Mouse (Mus musculus) liver, embryonic 11.5 days (tissue): ENCODE results near the gene Gm42372. TPM values are rescaled to one million over a fixed set of nuclear protein-coding genes. Genes with fewer than 3 reads are reported as not detected.

ENCODE experiments used
- ATAC-seq: fragments of 200-750 bp; cut with Nextera tagmentation; replicated peaks from 2 replicates; pipeline ENCODE4 v1.8.0; 2017; ENCODE audit warnings: moderate number of reproducible peaks, mild to moderate bottlenecking, moderate TSS enrichment, moderate library complexity; ENCODE audit not compliant: low FRiP score
- DNase-seq: peaks from one replicate; pipeline ENCODE4 v3.0.0-alpha.2; 2017; ENCODE audit warnings: low spot score
- H3K27ac ChIP-seq: fragments of 300-500 bp; sonication (generic); 2 replicates; pipeline ENCODE4 v1.5.1; 2014; ENCODE audit warnings: mild to moderate bottlenecking, low read depth, low read length, control low read depth
- H3K27me3 ChIP-seq: fragments of 300-500 bp; sonication (generic); replicated peaks from 2 replicates; pipeline ENCODE4 v1.6.1; 2014; ENCODE audit warnings: low read length, mixed read lengths; ENCODE audit not compliant: control insufficient read depth, insufficient read depth
- H3K36me3 ChIP-seq: fragments of 300-500 bp; sonication (generic); 2 replicates; pipeline ENCODE4 v1.6.1; 2014; ENCODE audit warnings: mild to moderate bottlenecking, low read length, moderate library complexity, mixed read lengths; ENCODE audit not compliant: control insufficient read depth, insufficient read depth
- H3K4me1 ChIP-seq: fragments of 300-500 bp; sonication (generic); replicated peaks from 2 replicates; pipeline ENCODE4 v1.6.1; 2014; ENCODE audit warnings: low read length, mixed read lengths; ENCODE audit not compliant: control insufficient read depth, insufficient read depth
- H3K4me2 ChIP-seq: fragments of 300-500 bp; sonication (generic); 2 replicates; pipeline ENCODE4 v1.6.1; 2014; ENCODE audit warnings: mild to moderate bottlenecking, control low read depth, moderate library complexity
- H3K4me3 ChIP-seq: fragments of 300-500 bp; sonication (generic); 2 replicates; pipeline ENCODE4 v1.5.1; 2014; ENCODE audit warnings: low read depth, low read length, control low read depth
- H3K9ac ChIP-seq: fragments of 300-500 bp; sonication (generic); 2 replicates; pipeline ENCODE4 v1.6.1; 2014; ENCODE audit warnings: low read depth, low read length, control low read depth
- H3K9me3 ChIP-seq: fragments of 300-500 bp; sonication (generic); 2 replicates; pipeline ENCODE4 v1.6.1; 2016; ENCODE audit warnings: low read length, inconsistent platforms, mixed read lengths; ENCODE audit not compliant: control insufficient read depth
- WGBS: fragments of 180-500 bp; shearing (Covaris S2); extraction: QIAGEN DNeasy Blood & Tissue Kit; methylation state at CpG from one replicate; pipeline ENCODE4 v1.1.7; 2014; 5-methylcytosine and 5-hydroxymethylcytosine counted together
- polyA plus RNA-seq: library from polyadenylated mRNA; unstranded; fragments of >200 nt; fragmentation: Nextera tagmentation; extraction: Ambion mirVana; gene quantifications from 2 replicates; pipeline ENCODE4 v1.2.1, GENCODE M21; 2014

The Gm42372 gene
- polyA plus RNA-seq, 1 experiment from 2014 or later = 0.15 TPM

DNA sequence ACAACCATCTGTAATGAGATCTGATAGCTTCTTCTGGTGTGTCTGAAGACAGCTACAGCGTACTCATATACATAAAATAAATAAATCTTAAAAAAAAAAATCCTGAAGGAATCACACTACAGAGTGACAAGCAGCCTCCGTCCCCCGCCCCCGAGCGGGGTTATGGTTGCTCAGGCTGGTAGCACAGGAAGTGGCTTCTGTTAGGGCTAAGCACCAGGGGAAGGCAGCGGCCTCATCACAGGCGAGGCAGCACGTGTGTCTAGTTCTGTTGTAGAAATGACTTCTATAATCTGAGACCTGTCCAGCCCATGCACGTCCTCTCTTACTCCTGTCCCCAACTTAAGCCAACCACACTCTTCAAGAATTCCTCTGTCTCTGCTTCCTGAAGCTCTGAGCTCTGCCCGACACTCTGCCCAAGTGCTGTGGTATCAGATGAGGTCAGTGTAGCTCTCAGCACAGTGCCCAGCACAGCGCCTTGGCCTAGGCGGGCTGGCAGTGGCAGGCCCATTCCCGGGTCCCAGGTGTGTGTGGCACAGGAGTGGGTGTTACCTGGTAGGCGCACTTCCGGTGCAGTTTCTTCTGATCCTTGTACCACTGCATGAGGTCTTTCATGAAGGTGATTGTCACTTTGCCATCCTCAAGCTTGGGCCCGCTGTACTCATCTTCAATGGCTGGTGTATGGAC is 26.6 kb downstream of the Gm42372 start:
- Histone ChIP-seq H3K36me3 (peaks cover 86% of the 10 kb centered on the region), H3K9me3 (no peaks in the 10 kb centered on the region), H3K4me2 (no peak overlapping the region), H3K9ac (no peak overlapping the region), H3K4me1 (no peaks in the 10 kb centered on the region), H3K4me3 (no peak overlapping the region), H3K27ac (no peak overlapping the region), H3K27me3 (no peaks in the 10 kb centered on the region)
- DNase-seq = no peak
- WGBS = 87% methylated on average over 16 of the region's 16 CpGs
- ATAC-seq = no peak

DNA sequence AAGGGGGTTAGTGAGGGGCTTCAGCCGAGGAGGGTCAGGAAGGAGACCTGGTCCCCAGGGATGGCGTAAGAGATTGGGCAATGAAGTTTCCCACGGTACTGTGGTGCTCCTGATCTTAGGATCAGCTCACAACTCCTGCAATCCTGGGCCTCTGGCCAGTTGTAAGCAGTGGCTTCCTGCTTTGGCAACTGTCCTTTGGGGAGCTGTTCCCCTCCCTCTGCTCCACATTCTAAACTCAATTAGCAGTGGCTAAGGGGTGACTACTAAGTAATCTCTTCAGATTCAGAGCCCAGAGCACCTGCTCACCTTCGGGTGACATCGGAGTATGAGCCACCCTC is 27.1 kb downstream of the Gm42372 start:
- peaks cover 83% of the 10 kb centered on the region for H3K36me3 ChIP-seq
- H3K9me3 ChIP-seq = no peaks in the 10 kb centered on the region
- no peak overlapping the region for H3K9ac ChIP-seq
- no peak for ATAC-seq
- no peak overlapping the region for H3K4me3 ChIP-seq
- H3K4me1 ChIP-seq = no peaks in the 10 kb centered on the region
- DNase-seq = no peak
- no peaks in the 10 kb centered on the region for H3K27me3 ChIP-seq
- no peak overlapping the region for H3K4me2 ChIP-seq
- 92% methylated on average over 5 of the region's 5 CpGs for WGBS
- H3K27ac ChIP-seq = no peak overlapping the region

DNA sequence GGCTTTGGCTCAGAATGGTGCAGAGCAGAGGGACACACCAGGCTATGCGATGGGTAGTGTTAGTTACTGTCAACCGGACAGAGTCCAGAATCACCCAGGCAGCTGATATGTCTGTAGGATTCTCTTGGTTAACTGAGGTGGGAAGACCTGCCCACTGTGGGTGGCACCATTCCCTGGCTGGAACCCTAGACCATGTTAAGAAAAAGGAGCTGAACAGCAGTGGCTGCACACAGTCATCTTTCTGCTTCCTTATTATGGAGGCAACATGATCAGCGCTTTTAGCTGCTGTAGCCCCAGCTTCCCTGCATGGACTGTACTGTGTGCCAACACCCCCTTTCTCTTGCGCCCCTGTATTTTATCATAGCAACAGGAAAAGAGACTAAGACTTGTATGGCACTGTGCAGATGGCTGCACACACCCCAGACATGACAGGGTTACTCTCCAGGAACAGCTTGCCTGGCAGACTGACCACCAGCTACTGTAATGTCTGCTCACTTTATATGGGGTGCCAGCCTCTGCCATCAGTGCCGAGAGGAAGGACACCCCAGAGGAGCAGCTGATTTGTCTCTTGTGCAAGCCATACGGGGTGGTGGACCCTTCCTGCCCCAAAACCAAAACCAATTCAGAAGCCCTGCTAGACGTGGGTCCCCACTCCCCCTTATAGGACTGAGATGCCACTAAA is 29.2 kb downstream of the Gm42372 start:
- Histone ChIP-seq H3K4me1 (no peaks in the 10 kb centered on the region), H3K9ac (no peak overlapping the region), H3K4me2 (no peak overlapping the region), H3K36me3 (peaks cover 78% of the 10 kb centered on the region), H3K4me3 (no peak overlapping the region), H3K27ac (no peak overlapping the region), H3K9me3 (no peaks in the 10 kb centered on the region), H3K27me3 (no peaks in the 10 kb centered on the region)
- no peak for DNase-seq
- no peak for ATAC-seq
- WGBS = 89% methylated on average over 7 of the region's 7 CpGs

DNA sequence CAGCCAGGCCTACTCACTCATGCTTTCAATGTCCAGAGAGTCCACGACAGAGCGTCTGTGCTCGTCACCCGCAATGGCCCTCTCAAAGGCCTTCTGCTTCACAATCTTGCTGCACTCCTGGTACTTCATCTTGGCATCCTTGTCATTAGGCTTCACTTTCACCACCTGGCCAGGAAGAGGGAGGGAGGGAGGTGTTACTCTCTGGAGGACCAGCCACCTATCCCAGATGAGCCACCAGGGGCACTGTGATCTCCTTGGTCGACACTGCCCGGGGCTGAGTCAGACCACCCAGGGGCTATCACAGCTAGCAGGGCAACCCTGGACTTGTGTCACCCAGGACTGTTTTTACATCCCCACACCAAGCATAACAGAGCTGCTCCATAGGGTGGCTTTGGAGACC is 32.5 kb downstream of the Gm42372 start:
- no peak for ATAC-seq
- Histone ChIP-seq H3K4me2 (no peak overlapping the region), H3K27me3 (no peaks in the 10 kb centered on the region), H3K9me3 (no peaks in the 10 kb centered on the region), H3K9ac (no peak overlapping the region), H3K36me3 (peaks cover 58% of the 10 kb centered on the region), H3K27ac (no peak overlapping the region), H3K4me3 (no peak overlapping the region), H3K4me1 (0 out of 2 replicates have a peak, but pooled peaks cover 1% of the 10 kb centered on the region)
- WGBS = 86% methylated on average over 6 of the region's 6 CpGs
- DNase-seq = no peak

DNA sequence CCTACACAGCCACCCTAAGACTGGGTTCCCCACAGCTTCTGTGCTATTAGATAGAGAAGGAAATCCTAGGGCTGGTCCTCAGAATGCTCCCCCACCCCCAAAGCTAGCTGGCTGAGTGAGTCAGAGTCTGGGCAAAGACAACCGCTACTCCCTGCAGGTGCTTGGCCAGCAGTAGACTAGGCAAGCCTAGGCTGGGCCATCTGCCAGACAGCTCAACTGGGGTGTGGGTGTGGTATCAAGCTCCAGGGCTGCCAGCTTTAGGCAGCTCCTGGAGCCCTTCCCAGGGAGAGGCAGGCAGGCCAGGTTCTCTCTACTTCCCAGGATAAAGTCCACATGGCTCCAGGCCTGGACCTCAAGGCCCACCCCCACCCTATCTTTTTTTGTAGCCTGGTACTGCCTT is 34.1 kb downstream of the Gm42372 start:
- Histone ChIP-seq H3K9me3 (no peaks in the 10 kb centered on the region), H3K4me1 (0 out of 2 replicates have a peak, but pooled peaks cover 3% of the 10 kb centered on the region), H3K36me3 (peaks cover 56% of the 10 kb centered on the region), H3K4me2 (no peak overlapping the region), H3K27me3 (no peaks in the 10 kb centered on the region), H3K9ac (no peak overlapping the region), H3K4me3 (no peak overlapping the region), H3K27ac (no peak overlapping the region)
- 93% methylated on average over 1 of the region's 1 CpGs for WGBS
- ATAC-seq (peak; percentile 19; the same call in 1 of the 2 replicates), DNase-seq (no peak)

DNA sequence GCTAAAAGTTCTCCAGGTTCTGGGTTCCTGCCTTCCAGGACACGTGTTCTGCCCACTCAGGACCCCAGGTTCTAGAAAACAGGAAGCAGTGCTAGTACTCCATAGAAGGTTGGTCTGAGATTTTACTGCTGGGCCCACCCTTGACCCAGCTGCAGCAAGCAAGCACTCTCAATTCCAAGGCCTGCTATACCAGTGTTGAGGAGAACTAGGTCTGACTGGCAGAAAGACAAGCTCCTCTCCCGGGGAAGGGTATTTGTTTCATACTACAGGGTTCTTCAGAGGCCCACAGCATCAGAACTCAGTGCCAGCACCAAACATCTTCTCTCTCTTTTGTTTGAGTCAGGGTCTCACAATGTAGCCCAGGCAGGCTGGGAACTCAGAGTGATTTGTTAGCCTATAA is 35.0 kb downstream of the Gm42372 start:
- WGBS = 76% methylated on average over 2 of the region's 2 CpGs
- Histone ChIP-seq H3K9me3 (no peaks in the 10 kb centered on the region), H3K4me2 (no peak overlapping the region), H3K27ac (no peak overlapping the region), H3K4me1 (0 out of 2 replicates have a peak, but pooled peaks cover 3% of the 10 kb centered on the region), H3K27me3 (no peaks in the 10 kb centered on the region), H3K4me3 (no peak overlapping the region), H3K9ac (no peak overlapping the region), H3K36me3 (peaks cover 54% of the 10 kb centered on the region)
- DNase-seq = no peak
- ATAC-seq = no peak

DNA sequence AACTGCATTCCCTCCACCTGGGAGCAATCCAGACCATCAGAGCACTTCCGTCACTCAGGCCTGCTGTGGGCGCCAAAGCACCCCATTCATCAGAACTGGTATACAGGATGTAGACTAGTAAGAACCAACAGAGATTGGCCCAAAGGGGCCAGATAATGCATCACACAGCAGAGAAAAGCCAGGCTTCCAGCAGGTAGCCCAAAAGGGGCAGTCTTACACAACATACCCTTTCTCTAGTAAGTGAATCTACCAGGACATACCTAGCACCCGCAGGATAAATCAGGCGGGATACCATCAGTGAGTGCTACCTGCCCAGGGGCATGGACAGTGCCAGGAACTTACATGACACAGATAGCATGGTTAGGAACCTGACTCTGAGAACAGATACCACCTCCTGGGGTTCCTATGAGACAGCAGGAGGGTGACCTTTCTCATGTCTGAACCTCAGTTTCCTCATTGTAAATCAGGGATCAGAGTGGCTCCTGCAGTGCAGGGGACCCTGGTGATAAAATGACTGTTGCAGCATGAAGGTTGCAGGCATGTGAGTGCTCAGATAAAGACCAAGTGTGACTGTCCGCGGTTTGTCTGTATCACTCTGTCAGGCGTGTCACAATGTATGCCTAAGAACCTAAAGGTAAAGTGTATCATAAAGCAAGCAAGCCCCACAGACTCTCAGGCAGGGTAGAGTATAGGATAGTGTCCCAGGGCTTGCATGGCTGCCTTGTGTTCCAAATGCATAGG is 36.7 kb downstream of the Gm42372 start:
- peaks cover 11% of the 10 kb centered on the region for H3K4me1 ChIP-seq
- peaks cover 38% of the 10 kb centered on the region for H3K36me3 ChIP-seq

DNA sequence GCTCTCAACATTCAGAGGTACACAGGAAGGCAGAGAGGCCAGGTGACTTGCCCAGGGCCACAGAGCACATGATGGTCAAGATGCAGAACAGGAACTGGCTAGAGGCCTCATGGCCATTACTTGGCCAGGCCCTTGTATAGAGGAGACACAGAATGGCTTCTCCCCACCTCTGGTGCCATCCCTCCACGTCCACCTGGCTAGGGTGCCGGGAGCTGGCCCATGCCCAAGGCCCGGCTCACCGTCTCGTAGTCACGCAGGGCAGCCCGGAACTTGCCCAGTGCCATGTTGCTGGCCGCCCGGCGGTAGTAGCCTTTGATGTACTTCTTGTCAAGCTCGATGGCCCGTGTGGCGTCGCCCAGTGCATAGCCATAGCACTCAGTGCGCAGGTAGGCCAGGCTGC is 39.3 kb downstream of the Gm42372 start:
- Histone ChIP-seq H3K9me3 (no peaks in the 10 kb centered on the region), H3K9ac (no peak overlapping the region), H3K4me2 (no peak overlapping the region), H3K27ac (no peak overlapping the region), H3K36me3 (peaks cover 23% of the 10 kb centered on the region), H3K4me3 (no peak overlapping the region), H3K4me1 (peaks cover 35% of the 10 kb centered on the region), H3K27me3 (no peaks in the 10 kb centered on the region)
- DNase-seq (no peak), ATAC-seq (no peak)
- 96% methylated on average over 15 of the region's 15 CpGs for WGBS

More for the DNA sequence above, 36.7 kb downstream of the Gm42372 start:
- 72% methylated on average over 7 of the region's 7 CpGs for WGBS
- 0 out of 2 replicates have a peak, but pooled peaks have one; percentile 12 for ATAC-seq
- Histone ChIP-seq H3K27ac (no peak overlapping the region), H3K4me2 (no peak overlapping the region), H3K27me3 (no peaks in the 10 kb centered on the region), H3K9me3 (no peaks in the 10 kb centered on the region), H3K9ac (no peak overlapping the region), H3K4me3 (no peak overlapping the region)
- no peak for DNase-seq
